Mouse (Mus musculus) monocyte, adult 5-6 weeks (primary cell): ENCODE data around the gene Nme7. TPM values are rescaled to one million over a fixed set of nuclear protein-coding genes. Genes with fewer than 3 reads are reported as not detected.

Source experiments
- ATAC-seq: fragments of 153-309, 156-312 bp; replicated peaks from 2 replicates; pipeline ENCODE4 v1.8.0; 2017; ENCODE audit warnings: mild to moderate bottlenecking; ENCODE audit not compliant: low TSS enrichment, insufficient number of reproducible peaks, severe bottlenecking, poor library complexity, low FRiP score
- total RNA-seq: library from RNA; stranded (forward); fragments of 200-1000, 200-491, 200-594 nt; gene quantifications from 3 replicates; pipeline ENCODE4 v1.2.3, GENCODE M21; 2017

Gene Nme7
- total RNA-seq, 1 experiment from 2014 or later = 11.7 TPM

DNA sequence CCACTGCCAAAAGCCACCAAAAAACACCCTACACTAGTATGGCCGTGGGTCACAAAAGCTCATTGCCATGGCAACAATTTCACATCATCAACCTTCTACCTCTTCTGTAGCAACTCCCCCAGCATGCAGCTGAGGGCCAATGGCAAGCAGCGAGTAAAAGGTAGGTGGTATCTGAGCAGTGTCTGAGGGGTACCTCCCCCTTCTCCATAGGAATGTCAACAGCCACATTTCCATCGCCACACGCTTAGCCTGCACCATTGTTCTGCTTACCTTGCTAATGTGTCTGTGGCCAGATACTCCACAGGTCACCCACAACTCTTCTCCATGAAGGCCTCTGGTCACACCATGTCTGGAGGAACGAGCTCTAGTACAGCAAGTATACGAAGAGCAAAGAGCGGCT is 169.5 kb downstream of the Nme7 start:
- ATAC-seq = no peak

DNA sequence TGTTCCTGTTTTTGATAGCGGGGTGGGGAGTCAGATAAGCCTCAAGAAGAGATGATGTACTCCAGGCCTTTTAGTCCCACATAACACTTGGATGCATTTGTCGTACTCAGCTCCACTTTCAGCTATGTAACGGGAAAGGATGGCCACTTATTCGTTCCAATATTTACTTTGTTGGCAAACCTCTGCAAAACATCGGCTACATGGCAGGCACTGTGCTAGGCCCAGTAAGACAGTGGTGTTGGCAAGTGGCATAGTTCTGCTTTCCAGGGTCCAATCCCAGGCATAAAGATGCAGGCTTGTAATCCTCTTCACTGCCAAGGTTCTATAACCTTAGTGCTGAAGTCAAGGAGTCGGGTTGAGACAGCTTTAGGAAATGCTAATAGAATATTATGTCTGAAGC is 170.4 kb downstream of the Nme7 start:
- no peak for ATAC-seq

DNA sequence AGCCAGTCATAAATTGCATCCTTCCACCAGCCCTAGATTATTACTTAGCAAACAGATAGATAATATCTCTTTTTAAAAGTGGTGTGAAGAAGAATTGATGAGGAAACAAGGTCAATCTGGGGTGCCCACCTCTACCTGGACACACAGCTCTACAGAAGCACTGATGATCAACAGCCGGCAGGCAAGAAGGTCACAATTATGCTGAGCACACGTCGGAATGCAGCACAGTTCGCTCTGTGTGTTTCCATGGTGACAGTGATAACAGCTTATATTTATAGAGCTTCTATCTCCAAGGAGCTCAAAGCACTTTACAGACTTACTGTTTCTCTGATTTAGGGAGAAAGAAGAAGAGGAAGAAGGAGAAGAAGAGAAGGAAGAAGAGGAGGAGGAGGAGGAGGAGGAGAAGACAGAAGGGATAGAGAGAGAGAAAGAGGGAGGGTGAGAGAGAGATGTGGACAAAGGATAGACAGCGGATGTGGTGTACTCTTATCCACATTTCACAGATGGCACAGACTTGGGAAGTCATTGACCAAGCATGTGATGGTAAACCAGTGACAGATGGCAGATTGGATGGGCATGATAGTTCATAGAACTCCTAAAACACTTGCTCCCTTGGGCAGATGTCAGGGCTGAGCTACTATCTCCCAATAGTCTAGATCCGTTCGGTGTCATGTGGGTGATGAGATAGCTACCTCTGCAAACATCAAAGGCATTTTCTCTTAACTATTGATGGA is 171.0 kb downstream of the Nme7 start:
- ATAC-seq = no peak

DNA sequence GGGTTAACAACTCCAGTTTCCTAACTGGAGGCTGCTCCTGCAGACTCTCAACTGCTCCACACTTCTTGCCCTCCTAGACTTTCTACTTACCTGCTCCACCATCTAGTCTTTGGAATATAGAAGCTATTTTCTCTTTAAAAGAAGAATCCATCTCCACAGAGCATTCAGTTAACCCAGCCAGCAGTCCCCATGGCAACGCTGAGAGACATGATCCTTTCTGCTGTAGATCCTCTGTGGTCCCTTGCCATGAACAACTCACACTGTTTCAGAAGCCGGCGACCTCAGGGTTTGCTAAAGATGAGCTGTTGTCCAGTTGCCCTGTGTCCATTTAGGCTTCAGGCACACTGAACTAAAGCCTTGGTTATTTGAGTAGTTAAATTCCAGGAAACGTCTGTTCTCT is 172.0 kb downstream of the Nme7 start:
- no peak for ATAC-seq

DNA sequence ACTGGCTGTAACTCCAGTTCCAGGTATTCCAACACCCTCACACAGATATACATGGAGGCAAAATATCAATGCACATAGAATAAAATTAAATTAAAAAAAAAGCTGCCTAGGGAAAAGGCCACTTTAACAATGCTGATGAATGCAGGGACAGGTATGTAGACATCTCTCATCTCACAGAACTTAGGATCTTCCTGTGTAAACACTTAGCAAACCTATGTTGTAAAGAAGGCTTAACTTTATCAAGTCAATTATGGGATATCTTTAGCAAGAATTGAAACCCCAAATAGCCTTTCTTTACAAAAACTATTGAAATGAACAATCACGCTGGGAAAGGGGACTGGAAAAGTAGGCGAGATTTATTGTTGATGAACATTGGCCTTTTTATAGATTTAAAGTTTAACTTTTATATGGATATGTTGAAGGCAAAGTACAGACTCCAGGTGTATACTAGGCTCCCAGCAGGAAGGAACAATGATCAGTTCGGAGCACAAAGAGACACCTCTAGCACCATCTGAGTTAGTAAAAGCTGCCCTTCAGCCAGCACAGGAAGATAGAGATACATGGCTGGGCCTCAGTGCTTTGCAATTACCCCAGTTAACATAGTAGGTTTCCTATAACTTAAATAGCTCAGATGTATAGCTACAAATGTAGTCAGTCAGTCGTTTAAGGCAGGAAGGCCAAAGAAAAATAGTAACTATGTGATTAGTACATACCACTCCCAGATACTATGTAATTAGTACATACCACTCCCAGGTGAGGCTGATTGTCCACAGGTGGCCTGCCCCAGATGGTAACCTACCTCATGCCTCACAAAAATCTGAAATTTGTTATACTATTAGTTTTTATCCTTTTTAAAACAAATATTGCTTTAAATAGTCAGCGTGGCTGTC is 177.1 kb downstream of the Nme7 start:
- ATAC-seq = no peak

DNA sequence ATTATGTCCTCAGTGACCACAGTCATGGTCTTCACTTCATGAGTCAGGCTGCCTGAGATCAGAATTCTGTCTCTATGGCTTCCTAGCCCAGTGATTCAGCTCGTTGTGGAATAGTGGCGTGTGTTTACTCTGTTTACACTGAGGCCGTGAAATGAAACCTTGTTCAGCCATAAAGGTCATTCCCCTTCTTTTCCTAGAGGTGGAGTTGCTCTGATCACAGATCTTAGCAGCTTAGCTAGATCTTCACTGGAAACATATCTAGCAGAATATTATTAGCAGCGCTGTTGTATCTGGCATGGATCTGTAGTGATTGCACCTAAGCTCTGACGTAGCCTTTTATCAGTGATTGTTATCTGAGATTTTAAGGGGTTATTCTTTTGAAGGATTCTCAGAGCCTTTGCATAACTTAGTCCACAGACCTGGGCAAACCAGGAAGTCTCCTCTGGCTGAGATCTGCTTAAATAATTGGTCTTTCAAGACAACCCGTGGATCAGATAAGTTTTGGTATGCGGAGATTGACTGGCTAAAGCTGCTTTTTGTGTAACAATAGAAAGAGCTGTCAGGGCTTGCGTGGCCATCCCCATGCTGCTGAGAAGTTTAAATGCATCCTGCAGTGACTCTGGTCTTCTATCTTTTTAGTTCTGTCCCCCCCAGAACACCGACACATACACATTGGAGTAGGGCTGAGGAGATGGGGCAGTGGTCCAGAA is 177.9 kb downstream of the Nme7 start:
- no peak for ATAC-seq

DNA sequence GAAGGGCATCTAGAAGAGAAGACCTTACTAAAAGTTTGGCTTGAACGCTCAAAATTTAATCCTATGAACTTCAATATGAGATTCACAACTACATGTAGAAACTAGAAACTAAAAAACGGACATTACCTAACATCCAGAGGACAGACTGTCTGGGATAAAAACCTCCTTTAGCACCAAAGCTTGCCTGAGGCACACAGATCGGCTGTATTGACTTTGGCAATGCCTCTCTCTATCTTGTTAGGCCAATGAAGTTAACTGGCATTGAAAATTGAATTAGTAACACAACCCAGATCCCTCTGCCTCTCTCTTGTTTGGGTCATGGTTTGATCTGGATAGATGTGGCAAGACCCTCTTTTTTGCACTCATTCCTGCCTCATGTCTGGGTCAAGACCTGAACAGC is 178.9 kb downstream of the Nme7 start:
- no peak for ATAC-seq

DNA sequence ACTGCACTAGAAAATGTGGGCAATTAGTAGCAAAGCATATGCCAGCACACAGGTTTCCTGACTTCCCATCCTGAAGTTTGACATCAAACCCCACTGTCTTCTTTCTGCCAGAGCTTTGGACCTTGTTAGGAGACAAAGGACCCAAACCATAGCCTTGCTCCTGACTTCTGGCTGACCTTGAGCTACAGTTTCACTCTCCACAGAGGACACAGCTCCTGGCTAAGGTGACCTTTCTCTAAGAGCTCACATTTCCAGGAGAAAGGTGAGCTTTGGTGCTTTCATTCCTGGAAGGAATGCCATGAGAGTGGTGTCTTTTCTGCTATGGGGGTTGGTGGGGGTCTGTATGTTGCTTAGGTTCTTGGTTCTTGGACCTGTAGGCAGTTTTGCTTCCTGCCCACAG is 179.8 kb downstream of the Nme7 start:
- no peak for ATAC-seq

Other genes starting within 250 kb of the Nme7 start
- gene Sell, start 242.1 kb upstream of the Nme7 start, total RNA-seq = 238 to 507 TPM (median 268 TPM) in 3 replicates
- 1.6 to 3.5 TPM (median 1.7 TPM) in 3 replicates for gene Selp, start 188.9 kb upstream of the Nme7 start, total RNA-seq
- 18.5 to 33.3 TPM (median 29.6 TPM) in 3 replicates for gene F5, start 152.3 kb upstream of the Nme7 start, total RNA-seq
- gene Slc19a2, start 55.1 kb upstream of the Nme7 start, total RNA-seq = 4.5 to 5.2 TPM (median 4.5 TPM) in 3 replicates
- gene Ccdc181, start 28.5 kb upstream of the Nme7 start, total RNA-seq = 10.4 to 14.3 TPM (median 13.2 TPM) in 3 replicates
- 22.7 to 29.9 TPM (median 22.8 TPM) in 3 replicates for gene Blzf1, start 3.4 kb downstream of the Nme7 start, total RNA-seq
- 47.2 to 111 TPM (median 70.4 TPM) in 3 replicates for gene Atp1b1, start 154.2 kb downstream of the Nme7 start, total RNA-seq